Mouse (Mus musculus): ENCODE measurements around the gene Dbp.

Dbp gene

GRCm38 (mm10) chr7:45711316-45712021 lies 6.6 kb downstream of the Dbp start:
- peak in 1 of 2 experiments; percentile 64 for DNase-seq (ENCODE audit: inconsistent age in 2 of 2, low spot score in 1 of 2)

- DNase-seq (ENCODE audit: inconsistent age in 2 of 2, low spot score in 1 of 2) = peak; percentile 89 to 95
These were observed 7.3 kb downstream of the Dbp start for GRCm38 (mm10) chr7:45712022-45712757.

- DNase-seq (ENCODE audit: inconsistent age in 2 of 2, low spot score in 1 of 2) = peak; percentile 60 to 68
These were observed 8.5 kb downstream of the Dbp start for GRCm38 (mm10) chr7:45713396-45713795.

GRCm38 (mm10) chr7:45713881-45714520 lies 9.1 kb downstream of the Dbp start:
- DNase-seq (ENCODE audit: inconsistent age in 2 of 2, low spot score in 1 of 2) = peak; percentile 42 to 73

GRCm38 (mm10) chr7:45714630-45715089 lies 9.8 kb downstream of the Dbp start:
- DNase-seq (ENCODE audit: inconsistent age in 2 of 2, low spot score in 1 of 2) = no peak

GRCm38 (mm10) chr7:45715090-45715708 lies 10.3 kb downstream of the Dbp start, which contains the start of gene Rpl18:
Gene Rpl18, plus strand, starts transcription at chr7:45715457.
- DNase-seq (ENCODE audit: inconsistent age in 2 of 2, low spot score in 1 of 2) = peak; percentile 99

GRCm38 (mm10) chr7:45715741-45716459 lies 11.0 kb downstream of the Dbp start:
- DNase-seq (ENCODE audit: inconsistent age in 2 of 2, low spot score in 1 of 2) = peak; percentile 51 to 67

- DNase-seq (ENCODE audit: inconsistent age in 2 of 2, low spot score in 1 of 2) = peak in 1 of 2 experiments; percentile 18
These were observed 11.6 kb downstream of the Dbp start for GRCm38 (mm10) chr7:45716460-45716857.

- DNase-seq (ENCODE audit: inconsistent age in 2 of 2, low spot score in 1 of 2) = peak; percentile 26 to 83
These were observed 12.3 kb downstream of the Dbp start for GRCm38 (mm10) chr7:45716952-45717917.

- DNase-seq (ENCODE audit: inconsistent age in 2 of 2, low spot score in 1 of 2) = peak; percentile 98 to 99
These were observed 13.0 kb downstream of the Dbp start, which contains the start of gene Sphk2 for GRCm38 (mm10) chr7:45717918-45718297. Gene Sphk2, minus strand, starts transcription at chr7:45718002.

GRCm38 (mm10) chr7:45718331-45718730 lies 13.4 kb downstream of the Dbp start:
- DNase-seq (ENCODE audit: inconsistent age in 2 of 2, low spot score in 1 of 2) = no peak

GRCm38 (mm10) chr7:45719180-45719579 lies 14.3 kb downstream of the Dbp start:
- peak; percentile 29 to 54 for DNase-seq (ENCODE audit: inconsistent age in 2 of 2, low spot score in 1 of 2)

- DNase-seq (ENCODE audit: inconsistent age in 2 of 2, low spot score in 1 of 2) = peak; percentile 21 to 46
These were observed 15.0 kb downstream of the Dbp start for GRCm38 (mm10) chr7:45719738-45720412.

GRCm38 (mm10) chr7:45720413-45721233 lies 15.7 kb downstream of the Dbp start, which contains the start of gene Fam83e:
Gene Fam83e, plus strand, starts transcription at chr7:45721212.
- peak; percentile 21 to 46 for DNase-seq (ENCODE audit: inconsistent age in 2 of 2, low spot score in 1 of 2)

- no peak for DNase-seq (ENCODE audit: inconsistent age in 2 of 2, low spot score in 1 of 2)
These were observed 16.3 kb downstream of the Dbp start for GRCm38 (mm10) chr7:45721234-45721571.

GRCm38 (mm10) chr7:45721642-45722347 lies 16.9 kb downstream of the Dbp start:
- DNase-seq (ENCODE audit: inconsistent age in 2 of 2, low spot score in 1 of 2) = peak in 1 of 2 experiments; percentile 12

- peak in 1 of 2 experiments; percentile 21 for DNase-seq (ENCODE audit: inconsistent age in 2 of 2, low spot score in 1 of 2)
These were observed 17.4 kb downstream of the Dbp start for GRCm38 (mm10) chr7:45722348-45722713.

All from adrenal gland, adult (tissue).